Mouse (Mus musculus) small intestine, adult 2 months (tissue): ENCODE data around the gene Elovl6.

Experiments
- CTCF ChIP-seq: fragments of 200-500 bp; IDR thresholded peaks from 2 replicates; pipeline ENCODE4 v1.5.1; 2012; ENCODE audit warnings: low read depth, mild to moderate bottlenecking, control low read depth, inconsistent platforms, low read length, moderate library complexity, mixed read lengths; ENCODE audit not compliant: insufficient replicate concordance, insufficient read length; ENCODE audit errors: extremely low read depth
- POLR2A ChIP-seq: fragments of 200-500 bp; IDR thresholded peaks from 2 replicates; pipeline ENCODE4 v1.6.1; 2012; ENCODE audit warnings: low read depth, mild to moderate bottlenecking, control low read depth, inconsistent platforms, low read length, moderate library complexity

- TF ChIP-seq POLR2A (no peak), CTCF (no peak)
Measured at GRCm38 (mm10) chr3:129547837-129548435, 15.8 kb downstream of the Elovl6 start.
